Mouse (Mus musculus) lung, embryonic 15.5 days (tissue): ENCODE results near the gene Zfp771. TPM values are rescaled to one million over a fixed set of nuclear protein-coding genes. Genes with fewer than 3 reads are reported as not detected.

Experiments
- ATAC-seq: fragments of 200-750 bp; cut with Nextera tagmentation; 2 replicates; pipeline ENCODE4 v1.8.0; 2017; ENCODE audit warnings: moderate number of reproducible peaks, borderline replicate concordance; ENCODE audit not compliant: low FRiP score, low TSS enrichment; ENCODE audit errors: extremely low read depth
- H3K27ac ChIP-seq: fragments of 300-500 bp; sonication (generic); 2 replicates; pipeline ENCODE4 v1.5.1; 2015; ENCODE audit warnings: moderate library complexity, mild to moderate bottlenecking, inconsistent platforms
- H3K27me3 ChIP-seq: fragments of 300-500 bp; sonication (generic); 2 replicates; pipeline ENCODE4 v1.6.1; 2015; ENCODE audit warnings: inconsistent platforms
- H3K36me3 ChIP-seq: fragments of 300-500 bp; sonication (generic); 2 replicates; pipeline ENCODE4 v1.6.1; 2015; ENCODE audit warnings: inconsistent platforms
- H3K4me1 ChIP-seq: fragments of 300-500 bp; sonication (generic); 2 replicates; pipeline ENCODE4 v1.6.1; 2015; ENCODE audit warnings: inconsistent platforms
- H3K4me2 ChIP-seq: fragments of 300-500 bp; sonication (generic); 2 replicates; pipeline ENCODE4 v1.6.1; 2015; ENCODE audit warnings: inconsistent platforms, mild to moderate bottlenecking, moderate library complexity
- H3K4me3 ChIP-seq: fragments of 300-500 bp; sonication (generic); 2 replicates; pipeline ENCODE4 v1.5.1; 2015; ENCODE audit warnings: mild to moderate bottlenecking, inconsistent platforms
- H3K9ac ChIP-seq: fragments of 300-500 bp; sonication (generic); 2 replicates; pipeline ENCODE4 v1.6.1; 2015; ENCODE audit warnings: inconsistent platforms
- H3K9me3 ChIP-seq: fragments of 300-500 bp; sonication (generic); 2 replicates; pipeline ENCODE4 v1.6.1; 2016; ENCODE audit warnings: inconsistent platforms
- WGBS: fragments of 180-500 bp; shearing (Covaris S2); methylation state at CpG from one replicate; pipeline ENCODE4 v1.1.7; 2015; 5-methylcytosine and 5-hydroxymethylcytosine counted together
- polyA plus RNA-seq: library from polyadenylated mRNA; unstranded; fragments of >200 nt; fragmentation: Nextera tagmentation; extraction: Ambion mirVana; gene quantifications from 2 replicates; pipeline ENCODE4 v1.2.1, GENCODE M21; 2015

Gene Zfp771
- polyA plus RNA-seq, 1 experiment from 2014 or later = 63.0 TPM

DNA sequence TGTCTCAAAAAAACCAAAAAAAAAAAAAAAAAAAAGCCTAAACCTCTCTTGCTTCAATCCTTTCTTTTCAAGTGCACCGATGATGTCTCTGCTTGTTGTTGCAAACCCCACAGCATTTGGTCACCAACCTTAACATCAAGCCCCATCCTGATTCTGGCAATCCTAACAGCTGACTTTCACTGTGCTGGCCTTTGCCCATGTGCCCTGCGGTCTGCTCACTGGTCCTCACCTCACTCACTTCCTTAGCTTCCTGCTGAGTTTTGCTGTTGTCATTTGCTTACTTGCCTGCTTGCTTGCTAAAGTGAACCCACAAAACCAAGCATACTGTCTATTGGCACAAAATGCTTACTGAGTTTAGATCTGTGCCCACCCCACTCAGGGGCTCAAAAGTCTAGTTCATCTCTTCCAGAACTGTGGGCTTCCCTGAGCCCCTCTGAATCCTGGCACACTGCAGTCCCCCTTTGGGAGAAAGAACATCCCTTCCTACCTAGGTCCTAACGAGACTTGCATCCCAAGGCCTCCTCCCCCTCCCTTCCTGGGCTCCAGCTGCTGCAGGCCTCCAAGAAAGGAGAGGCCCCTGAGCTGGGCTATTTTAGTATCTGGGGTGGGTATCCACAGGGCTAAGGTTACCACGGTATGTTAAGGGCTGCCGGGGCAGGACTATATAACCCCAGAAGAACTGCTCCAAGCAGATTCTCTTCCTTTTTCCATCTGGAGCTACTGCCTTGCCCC, 32.9 kb upstream of the Zfp771 start:
- no peak for ATAC-seq
- H3K4me3 ChIP-seq = no peak overlapping the region
- H3K4me1 ChIP-seq = peaks cover 26% of the 10 kb centered on the region
- no peaks in the 10 kb centered on the region for H3K36me3 ChIP-seq
- WGBS = 73% methylated on average over 5 of the region's 5 CpGs
- H3K9ac ChIP-seq = no peak overlapping the region
- no peak overlapping the region for H3K27ac ChIP-seq
- no peaks in the 10 kb centered on the region for H3K9me3 ChIP-seq
- no peaks in the 10 kb centered on the region for H3K27me3 ChIP-seq
- H3K4me2 ChIP-seq = no peak overlapping the region

DNA sequence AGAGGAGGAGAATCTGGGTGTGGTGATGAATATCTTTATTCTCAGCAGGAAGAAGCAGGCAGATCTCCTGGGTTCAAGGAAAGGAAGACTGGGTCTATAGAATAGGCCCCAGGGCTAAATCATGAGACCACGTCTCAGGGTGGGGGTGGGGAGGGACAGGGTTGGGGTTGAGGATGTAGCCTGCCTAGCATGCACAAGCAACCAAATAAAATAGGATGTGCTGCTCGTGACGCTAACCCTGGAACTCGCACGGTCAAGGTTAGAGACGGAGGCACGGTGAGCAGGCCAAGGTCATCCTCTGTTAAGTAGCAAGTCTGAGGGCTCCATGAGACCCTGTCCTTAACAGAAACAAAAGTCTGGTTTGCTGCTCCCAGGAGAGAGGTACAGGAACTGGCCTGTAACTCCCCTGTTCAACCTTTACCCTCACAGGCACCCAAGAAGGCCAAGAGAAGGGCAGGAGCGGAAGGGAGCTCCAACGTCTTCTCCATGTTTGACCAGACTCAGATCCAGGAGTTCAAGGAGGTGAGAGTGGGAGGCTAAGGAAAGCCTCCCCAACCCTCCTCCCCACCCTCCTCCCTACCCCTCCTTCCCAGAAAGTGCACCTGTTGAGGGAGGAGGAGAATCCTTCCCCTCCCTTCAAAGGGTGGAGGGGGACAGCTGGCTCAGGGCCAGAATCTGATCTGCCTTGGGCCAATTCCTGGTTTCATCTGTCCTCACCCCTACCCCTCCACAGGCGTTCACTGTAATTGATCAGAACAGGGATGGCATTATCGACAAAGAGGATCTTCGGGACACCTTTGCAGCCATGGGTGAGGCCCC, 31.4 kb upstream of the Zfp771 start:
- WGBS = 86% methylated on average over 12 of the region's 12 CpGs
- H3K36me3 ChIP-seq = no peaks in the 10 kb centered on the region
- no peaks in the 10 kb centered on the region for H3K27me3 ChIP-seq
- H3K9ac ChIP-seq = no peak overlapping the region
- H3K4me1 ChIP-seq = peaks cover 14% of the 10 kb centered on the region
- H3K4me2 ChIP-seq = no peak overlapping the region
- H3K9me3 ChIP-seq = no peaks in the 10 kb centered on the region
- no peak for ATAC-seq
- no peak overlapping the region for H3K4me3 ChIP-seq
- no peak overlapping the region for H3K27ac ChIP-seq

DNA sequence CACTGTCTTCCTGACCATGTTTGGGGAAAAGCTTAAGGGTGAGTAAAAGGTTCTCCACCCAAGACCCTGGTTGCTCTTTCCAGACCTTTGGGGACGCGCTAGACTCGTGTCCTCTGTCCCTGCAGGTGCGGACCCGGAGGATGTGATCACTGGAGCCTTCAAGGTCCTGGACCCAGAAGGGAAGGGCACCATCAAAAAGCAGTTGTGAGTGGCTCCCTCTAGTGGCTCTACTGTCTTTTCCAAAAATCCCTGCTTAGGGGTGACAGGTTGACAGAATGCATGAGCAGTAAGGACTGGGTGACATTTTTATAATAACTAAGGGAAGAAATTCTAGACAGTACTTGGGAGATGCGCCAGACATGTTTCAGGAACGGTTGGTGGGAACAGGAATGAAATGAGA, 30.6 kb upstream of the Zfp771 start:
- ATAC-seq = no peak
- Histone ChIP-seq H3K9me3 (no peaks in the 10 kb centered on the region), H3K4me2 (no peak overlapping the region), H3K36me3 (no peaks in the 10 kb centered on the region), H3K4me3 (no peak overlapping the region), H3K9ac (no peak overlapping the region), H3K27ac (no peak overlapping the region), H3K27me3 (no peaks in the 10 kb centered on the region), H3K4me1 (peaks cover 14% of the 10 kb centered on the region)
- 39% methylated on average over 7 of the region's 7 CpGs for whole genome bisulfite sequencing

DNA sequence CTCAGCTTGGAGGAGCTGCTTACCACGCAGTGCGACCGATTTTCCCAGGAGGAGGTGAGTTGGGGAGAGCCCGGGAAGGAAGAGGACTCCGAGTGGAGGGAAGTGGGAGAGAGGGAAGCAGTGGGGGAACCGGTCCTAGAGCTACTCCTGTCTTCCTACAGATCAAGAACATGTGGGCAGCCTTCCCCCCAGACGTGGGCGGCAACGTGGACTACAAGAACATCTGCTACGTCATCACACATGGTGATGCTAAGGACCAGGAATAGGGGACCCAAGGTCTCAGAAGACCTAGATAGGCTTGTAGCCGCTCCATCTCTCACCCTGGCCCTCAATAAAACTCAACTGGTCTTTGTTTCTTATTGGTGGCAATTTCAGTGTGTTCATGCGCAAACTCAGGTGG, 30.1 kb upstream of the Zfp771 start:
- H3K36me3 ChIP-seq = no peaks in the 10 kb centered on the region
- no peaks in the 10 kb centered on the region for H3K9me3 ChIP-seq
- no peak overlapping the region for H3K27ac ChIP-seq
- 60% methylated on average over 12 of the region's 12 CpGs for WGBS
- H3K27me3 ChIP-seq = no peaks in the 10 kb centered on the region
- peak overlapping the region; percentile 63; the same call in 1 of the 2 replicates for H3K4me2 ChIP-seq
- peaks cover 14% of the 10 kb centered on the region for H3K4me1 ChIP-seq
- ATAC-seq = no peak
- H3K4me3 ChIP-seq = no peak overlapping the region
- H3K9ac ChIP-seq = no peak overlapping the region

DNA sequence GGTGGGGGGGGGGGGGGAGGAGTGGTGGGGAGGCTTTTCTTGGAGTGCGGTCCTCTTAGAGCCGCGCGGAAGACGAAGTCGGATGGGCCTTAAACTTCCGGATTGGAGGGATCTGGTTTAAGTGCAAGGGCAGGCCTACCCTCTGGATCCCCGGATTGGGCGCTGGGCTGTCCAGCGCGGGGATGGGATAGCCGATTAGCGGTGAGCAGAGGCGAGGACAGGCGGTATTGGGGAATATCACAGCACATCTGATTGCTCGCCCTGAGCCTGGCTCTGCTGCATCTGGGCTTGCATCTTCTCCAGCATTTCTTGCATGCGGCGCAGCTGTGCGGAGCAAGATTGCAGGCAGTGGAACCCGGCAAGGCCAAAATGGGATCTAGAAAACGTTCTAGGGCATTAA, 29.6 kb upstream of the Zfp771 start:
- no peak for ATAC-seq
- H3K4me1 ChIP-seq = peaks cover 11% of the 10 kb centered on the region
- peak overlapping the region; percentile 64 for H3K9ac ChIP-seq
- H3K36me3 ChIP-seq = no peaks in the 10 kb centered on the region
- H3K27me3 ChIP-seq = no peaks in the 10 kb centered on the region
- peak overlapping the region; percentile 63 for H3K4me2 ChIP-seq
- 39% methylated on average over 21 of the region's 21 CpGs for WGBS
- no peak overlapping the region for H3K27ac ChIP-seq
- H3K9me3 ChIP-seq = no peaks in the 10 kb centered on the region
- peak overlapping the region; percentile 34; the same call in 1 of the 2 replicates for H3K4me3 ChIP-seq

DNA sequence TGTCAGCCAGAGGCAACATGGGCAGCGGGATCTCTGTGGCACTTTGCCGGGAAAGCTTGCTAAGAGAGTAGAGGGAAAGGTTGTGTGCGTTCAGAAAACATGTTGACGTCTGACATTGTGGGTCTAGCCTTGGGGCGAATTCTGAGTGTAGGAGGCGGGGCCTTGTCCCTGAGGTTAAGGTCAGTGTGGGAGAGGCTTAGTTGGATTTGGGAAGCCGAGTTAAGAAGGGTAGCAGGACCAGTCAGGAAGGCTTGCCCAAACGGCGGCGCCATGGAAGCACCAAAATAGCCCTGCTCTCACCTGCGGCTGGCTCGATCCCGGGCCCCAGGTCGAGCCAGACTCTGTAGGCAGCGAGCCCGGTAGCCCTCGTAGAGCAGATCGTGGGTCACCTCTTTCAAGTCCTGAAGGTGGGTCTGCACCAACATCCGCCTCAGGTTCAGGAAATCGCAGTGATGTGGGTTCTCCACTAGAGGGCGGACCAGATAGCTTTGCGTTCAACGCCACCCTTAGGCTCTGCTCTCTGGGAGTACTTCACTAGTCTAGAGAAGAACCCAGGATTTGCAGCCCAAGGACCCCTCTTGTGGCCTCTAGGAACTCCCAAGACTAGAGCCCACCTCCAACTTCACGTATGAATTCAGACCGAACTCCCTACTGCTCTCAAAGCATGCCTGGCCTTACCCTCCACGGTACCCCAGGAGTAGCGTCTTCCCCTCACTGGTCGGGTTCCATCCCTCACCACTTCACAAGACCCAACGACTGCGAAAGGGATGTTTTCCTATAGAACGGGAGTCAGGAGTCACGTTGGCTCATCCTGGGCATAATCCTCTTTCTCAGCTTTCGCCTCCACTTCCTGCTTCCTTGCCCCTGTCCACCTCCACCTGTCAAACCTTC, 28.8 kb upstream of the Zfp771 start:
- no peaks in the 10 kb centered on the region for H3K9me3 ChIP-seq
- H3K27me3 ChIP-seq = no peaks in the 10 kb centered on the region
- ATAC-seq = no peak
- 21% methylated on average over 33 of the region's 33 CpGs for WGBS
- peak overlapping the region; percentile 63 for H3K4me2 ChIP-seq
- no peaks in the 10 kb centered on the region for H3K36me3 ChIP-seq
- H3K9ac ChIP-seq = peak overlapping the region; percentile 64
- no peak overlapping the region for H3K27ac ChIP-seq
- H3K4me3 ChIP-seq = peak overlapping the region; percentile 34
- H3K4me1 ChIP-seq = peaks cover 11% of the 10 kb centered on the region

DNA sequence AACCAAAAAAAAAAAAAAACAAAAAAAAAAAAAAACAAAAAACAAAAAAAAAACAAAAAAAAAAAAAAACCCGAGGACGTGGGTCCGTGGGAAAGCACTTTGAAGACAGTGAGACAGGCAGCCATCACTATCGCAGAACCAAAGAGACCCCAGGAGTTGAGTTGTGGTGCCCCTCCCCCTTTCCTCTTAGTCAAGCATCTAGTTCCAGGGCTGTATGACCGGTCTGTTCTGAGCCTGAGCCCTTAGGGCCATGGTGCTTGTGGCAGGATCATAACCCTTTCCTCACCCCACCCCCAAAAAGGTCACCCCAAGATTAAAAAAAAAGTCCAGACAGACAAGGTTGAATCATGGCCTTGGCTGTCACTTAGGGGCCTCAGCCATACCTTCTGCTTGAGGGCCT, 27.8 kb upstream of the Zfp771 start:
- no peak for ATAC-seq
- H3K27me3 ChIP-seq = no peaks in the 10 kb centered on the region
- no peak overlapping the region for H3K4me2 ChIP-seq
- H3K9me3 ChIP-seq = no peaks in the 10 kb centered on the region
- no peak overlapping the region for H3K4me3 ChIP-seq
- H3K4me1 ChIP-seq = peaks cover 11% of the 10 kb centered on the region
- no peak overlapping the region for H3K27ac ChIP-seq
- H3K9ac ChIP-seq = no peak overlapping the region
- no peaks in the 10 kb centered on the region for H3K36me3 ChIP-seq
- WGBS = 86% methylated on average over 5 of the region's 5 CpGs

DNA sequence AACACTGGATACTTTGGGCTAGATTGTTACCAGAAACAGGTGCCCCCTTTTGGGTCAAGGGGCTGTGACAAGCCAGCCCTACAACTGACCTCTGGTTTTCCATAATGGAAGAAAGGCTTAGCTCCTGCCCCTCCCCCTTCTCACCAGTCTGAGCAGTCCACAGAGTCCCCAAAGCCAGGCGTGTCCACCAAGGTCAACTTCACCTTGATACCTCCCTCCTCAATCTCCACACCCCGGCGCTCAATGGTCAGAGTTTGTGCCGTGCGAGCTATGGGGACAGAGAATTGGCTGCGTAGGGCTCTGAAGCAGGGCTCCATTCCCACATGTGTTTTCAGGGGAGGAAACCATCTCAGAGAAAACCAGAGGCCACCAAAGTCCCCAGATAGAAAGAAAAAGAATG, 26.6 kb upstream of the Zfp771 start:
- Histone ChIP-seq H3K4me2 (no peak overlapping the region), H3K27ac (no peak overlapping the region), H3K36me3 (no peaks in the 10 kb centered on the region), H3K9me3 (no peaks in the 10 kb centered on the region), H3K4me3 (no peak overlapping the region), H3K27me3 (no peaks in the 10 kb centered on the region), H3K4me1 (peaks cover 11% of the 10 kb centered on the region), H3K9ac (no peak overlapping the region)
- ATAC-seq = no peak
- 85% methylated on average over 6 of the region's 6 CpGs for whole genome bisulfite sequencing

DNA sequence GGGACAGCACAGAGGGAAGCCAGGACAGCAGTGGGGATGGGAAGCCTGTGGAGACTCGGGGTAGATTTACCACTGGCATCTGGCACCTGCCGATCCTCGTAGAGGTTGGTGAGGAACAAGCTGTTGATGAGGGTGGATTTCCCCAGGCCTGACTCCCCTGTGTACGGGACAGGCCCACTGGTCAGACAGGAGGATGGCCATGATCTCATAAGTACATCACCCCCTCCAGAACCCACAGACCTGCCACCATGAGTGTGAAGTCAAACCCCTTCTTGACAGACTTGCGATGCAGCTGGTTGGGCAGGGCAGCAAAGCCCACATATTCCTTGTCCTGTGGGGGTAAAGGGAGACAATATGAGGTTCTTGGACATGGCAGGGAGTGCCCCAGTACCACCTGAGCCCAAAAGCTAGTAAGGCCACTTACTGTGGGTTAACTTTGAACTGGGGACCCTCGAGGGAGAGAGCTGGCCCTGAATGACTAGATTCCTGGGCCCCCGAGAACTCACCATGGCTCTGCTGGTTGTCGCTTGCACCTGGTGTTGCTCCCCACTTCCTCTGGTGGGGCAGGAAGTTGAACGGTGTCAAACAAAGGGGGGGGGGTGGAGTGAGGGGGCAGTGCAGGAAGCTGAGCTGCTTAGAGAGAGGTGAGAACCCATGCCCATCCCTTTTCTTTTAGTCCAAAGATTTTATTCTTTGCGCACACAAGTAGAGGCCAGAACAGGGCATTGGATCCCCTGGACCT, 26.0 kb upstream of the Zfp771 start:
- Histone ChIP-seq H3K4me1 (peaks cover 11% of the 10 kb centered on the region), H3K27ac (no peak overlapping the region), H3K36me3 (no peaks in the 10 kb centered on the region), H3K9me3 (no peaks in the 10 kb centered on the region), H3K9ac (no peak overlapping the region), H3K4me3 (no peak overlapping the region), H3K27me3 (no peaks in the 10 kb centered on the region), H3K4me2 (no peak overlapping the region)
- WGBS = 58% methylated on average over 10 of the region's 10 CpGs
- ATAC-seq = no peak

DNA sequence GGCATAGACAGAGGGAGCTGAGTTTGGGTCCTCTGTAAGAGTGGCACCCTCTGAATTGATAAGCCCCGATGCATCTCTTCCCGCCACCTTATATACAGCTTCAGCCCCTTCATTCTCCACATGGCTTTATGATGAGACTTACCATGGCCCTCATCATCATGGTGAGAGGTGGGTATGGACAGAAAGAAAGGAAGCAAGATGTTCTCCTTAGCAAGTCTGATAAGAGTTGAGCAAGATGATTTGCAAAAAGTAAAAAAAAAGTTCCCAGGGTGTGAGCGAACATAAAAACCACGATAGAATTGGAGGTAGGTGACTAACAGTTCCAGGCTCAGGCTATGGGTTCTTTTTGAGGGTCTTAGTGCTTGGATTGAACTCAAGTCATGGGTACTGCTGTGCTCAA, 25.4 kb upstream of the Zfp771 start:
- WGBS = 88% methylated on average over 4 of the region's 4 CpGs
- no peaks in the 10 kb centered on the region for H3K36me3 ChIP-seq
- no peak overlapping the region for H3K4me2 ChIP-seq
- no peak overlapping the region for H3K9ac ChIP-seq
- H3K27ac ChIP-seq = no peak overlapping the region
- peaks cover 11% of the 10 kb centered on the region for H3K4me1 ChIP-seq
- no peaks in the 10 kb centered on the region for H3K27me3 ChIP-seq
- H3K4me3 ChIP-seq = no peak overlapping the region
- no peak for ATAC-seq
- H3K9me3 ChIP-seq = no peaks in the 10 kb centered on the region

DNA sequence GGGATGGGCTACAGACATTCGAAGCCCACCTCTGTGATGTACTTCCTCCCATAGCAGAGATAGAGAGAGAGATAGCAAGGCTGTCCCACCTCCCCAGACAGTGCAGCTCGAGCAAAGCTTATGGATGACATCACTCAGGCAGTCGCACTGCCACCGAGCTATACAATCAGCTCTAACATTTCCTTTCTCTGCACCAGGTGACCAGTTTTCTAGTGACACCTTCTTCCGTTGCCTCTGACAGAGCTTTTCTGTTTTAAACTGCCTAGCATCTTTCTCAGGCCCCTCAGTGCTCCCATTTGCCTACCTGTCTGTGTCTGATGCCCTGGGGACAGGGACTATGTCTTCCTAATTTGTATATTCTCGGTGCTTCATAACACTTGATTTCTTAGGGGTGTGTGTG, 23.6 kb upstream of the Zfp771 start:
- Histone ChIP-seq H3K36me3 (no peaks in the 10 kb centered on the region), H3K9me3 (no peaks in the 10 kb centered on the region), H3K4me2 (no peak overlapping the region), H3K4me1 (peaks cover 2% of the 10 kb centered on the region; the same call in 1 of the 2 replicates), H3K27ac (no peak overlapping the region), H3K9ac (no peak overlapping the region), H3K4me3 (no peak overlapping the region), H3K27me3 (no peaks in the 10 kb centered on the region)
- no peak for ATAC-seq
- 62% methylated on average over 6 of the region's 6 CpGs for WGBS
